Mouse (Mus musculus) intestine, embryonic 14.5 days (tissue): ENCODE results near the gene Vsig8. TPM values are rescaled to one million over a fixed set of nuclear protein-coding genes. Genes with fewer than 3 reads are reported as not detected.

Experiments used
- ATAC-seq: fragments of 200-750 bp; cut with Nextera tagmentation; replicated peaks from 2 replicates; pipeline ENCODE4 v1.8.0; 2017; ENCODE audit warnings: low read depth, moderate number of reproducible peaks, moderate TSS enrichment, moderate library complexity; ENCODE audit not compliant: low FRiP score, low TSS enrichment
- DNase-seq: peaks from one replicate; pipeline ENCODE4 v3.0.0-alpha.2; 2018; ENCODE audit warnings: low spot score
- H3K27ac ChIP-seq: fragments of 300-500 bp; sonication (generic); 2 replicates; pipeline ENCODE4 v1.5.1; 2014; ENCODE audit warnings: low read depth, mild to moderate bottlenecking, control low read depth
- H3K27me3 ChIP-seq: fragments of 300-500 bp; sonication (generic); replicated peaks from 2 replicates; pipeline ENCODE4 v1.6.1; 2014; ENCODE audit warnings: low read length, control low read depth; ENCODE audit not compliant: control insufficient read depth, insufficient read depth
- H3K36me3 ChIP-seq: fragments of 300-500 bp; sonication (generic); 2 replicates; pipeline ENCODE4 v1.6.1; 2014; ENCODE audit warnings: low read length, control low read depth; ENCODE audit not compliant: control insufficient read depth, insufficient read depth
- H3K4me1 ChIP-seq: fragments of 300-500 bp; sonication (generic); replicated peaks from 2 replicates; pipeline ENCODE4 v1.6.1; 2014; ENCODE audit warnings: low read length, control low read depth, mixed read lengths; ENCODE audit not compliant: control insufficient read depth, insufficient read depth
- H3K4me2 ChIP-seq: fragments of 300-500 bp; sonication (generic); 2 replicates; pipeline ENCODE4 v1.6.1; 2014; ENCODE audit warnings: low read length
- H3K4me3 ChIP-seq: fragments of 300-500 bp; sonication (generic); 2 replicates; pipeline ENCODE4 v1.5.1; 2014; ENCODE audit warnings: low read depth, low read length, control low read depth, mixed read lengths
- H3K9ac ChIP-seq: fragments of 300-500 bp; sonication (generic); 2 replicates; pipeline ENCODE4 v1.6.1; 2014; ENCODE audit warnings: mild to moderate bottlenecking, low read length
- H3K9me3 ChIP-seq: fragments of 300-500 bp; sonication (generic); 2 replicates; pipeline ENCODE4 v1.6.1; 2016; ENCODE audit warnings: low read length, control low read depth; ENCODE audit not compliant: control insufficient read depth
- WGBS: fragments of 180-500 bp; shearing (Covaris S2); extraction: QIAGEN DNeasy Blood & Tissue Kit; methylation state at CpG from one replicate; pipeline ENCODE4 v1.1.7; 2014; 5-methylcytosine and 5-hydroxymethylcytosine counted together
- polyA plus RNA-seq: library from polyadenylated mRNA; unstranded; fragments of >200 nt; fragmentation: Nextera tagmentation; extraction: Ambion mirVana; gene quantifications from 2 replicates; pipeline ENCODE4 v1.2.1, GENCODE M21; 2014

The Vsig8 gene
- polyA plus RNA-seq, 1 experiment from 2014 or later = 0.35 TPM

DNA sequence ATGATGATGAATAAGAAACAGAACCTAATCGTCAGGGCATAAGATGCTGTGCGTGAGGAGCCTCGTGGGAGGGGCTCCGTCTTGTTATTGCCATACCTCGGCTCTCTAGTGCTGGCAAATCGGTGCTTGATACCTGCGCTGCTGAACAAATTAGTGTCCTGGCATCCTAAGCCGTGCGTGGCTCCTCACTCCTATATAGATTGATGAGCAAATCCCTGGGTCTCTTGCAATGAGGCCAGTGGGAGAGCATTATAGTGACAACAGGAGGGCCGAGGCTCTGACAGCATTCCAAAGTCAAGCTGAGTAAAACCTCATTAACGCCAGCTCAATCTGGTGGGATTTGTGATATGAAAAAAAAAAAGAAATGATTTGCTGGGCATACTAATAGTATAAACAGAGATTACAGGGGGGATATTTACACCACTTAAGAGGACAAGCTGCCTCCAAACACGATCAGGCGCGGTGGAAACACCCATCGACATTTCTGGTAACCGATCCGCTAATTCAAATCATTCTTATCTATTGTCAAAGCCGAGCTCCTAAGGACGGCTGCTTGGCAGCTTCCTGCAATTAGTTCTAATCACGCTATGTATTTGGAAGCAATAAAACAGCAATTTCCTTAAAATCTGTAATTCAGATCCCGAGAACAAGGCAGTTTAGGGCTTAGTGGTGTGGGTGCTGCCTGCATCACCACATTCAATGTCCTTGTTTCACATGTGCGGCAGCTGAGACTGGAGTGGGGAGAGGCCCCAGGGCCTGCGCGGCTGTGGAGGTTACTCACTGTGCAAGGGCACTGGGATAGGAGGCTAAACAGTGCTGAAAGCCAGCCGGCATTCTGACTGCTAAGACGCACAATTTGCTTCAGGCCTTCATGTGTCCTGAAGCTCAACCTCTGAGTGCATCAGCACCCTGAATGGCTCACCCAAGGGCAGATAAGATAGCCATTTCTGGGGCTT, 30.2 kb downstream of the Vsig8 start:
- no peaks in the 10 kb centered on the region for H3K36me3 ChIP-seq
- DNase-seq (no peak), ATAC-seq (no peak)
- H3K4me2 ChIP-seq = no peak overlapping the region
- H3K27ac ChIP-seq = no peak overlapping the region
- no peaks in the 10 kb centered on the region for H3K9me3 ChIP-seq
- H3K4me3 ChIP-seq = no peak overlapping the region
- no peak overlapping the region for H3K9ac ChIP-seq
- WGBS = 38% methylated on average over 26 of the region's 26 CpGs
- no peaks in the 10 kb centered on the region for H3K27me3 ChIP-seq
- H3K4me1 ChIP-seq = no peaks in the 10 kb centered on the region

DNA sequence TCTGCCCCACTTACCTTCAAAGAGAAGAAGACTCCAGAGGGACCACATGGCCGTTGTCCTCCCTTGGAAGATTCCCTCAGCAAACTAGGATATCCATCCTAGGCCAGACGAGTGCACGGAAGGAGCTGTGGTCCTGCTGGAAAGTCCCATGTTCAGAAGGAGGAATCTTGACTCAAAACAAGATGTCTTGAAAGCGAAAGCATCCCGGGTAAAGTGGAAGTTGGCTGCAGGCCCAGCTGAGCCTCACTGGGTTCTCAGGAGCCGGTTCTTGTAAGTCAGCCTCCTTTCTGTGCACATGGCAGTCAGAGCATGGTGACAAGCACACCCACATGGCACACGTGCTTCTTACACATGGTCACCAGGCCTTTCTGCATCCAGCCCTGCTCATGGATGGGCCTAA, 34.6 kb downstream of the Vsig8 start, which contains the start of gene Slamf8:
Gene Slamf8, minus strand, starts transcription at position 184 of the 400 bp plus-strand sequence.
- 72% methylated on average over 7 of the region's 7 CpGs for WGBS
- H3K4me1 ChIP-seq = no peaks in the 10 kb centered on the region
- no peak within 1 kb of the TSS for H3K27ac ChIP-seq
- no peaks in the 10 kb centered on the region for H3K27me3 ChIP-seq
- no peak within 1 kb of the TSS for H3K9ac ChIP-seq
- ATAC-seq (no peak), DNase-seq (no peak)
- no peak within 1 kb of the TSS for H3K4me3 ChIP-seq
- H3K9me3 ChIP-seq = no peaks in the 10 kb centered on the region
- no peak within 1 kb of the TSS for H3K4me2 ChIP-seq
- H3K36me3 ChIP-seq = no peaks in the 10 kb centered on the region

DNA sequence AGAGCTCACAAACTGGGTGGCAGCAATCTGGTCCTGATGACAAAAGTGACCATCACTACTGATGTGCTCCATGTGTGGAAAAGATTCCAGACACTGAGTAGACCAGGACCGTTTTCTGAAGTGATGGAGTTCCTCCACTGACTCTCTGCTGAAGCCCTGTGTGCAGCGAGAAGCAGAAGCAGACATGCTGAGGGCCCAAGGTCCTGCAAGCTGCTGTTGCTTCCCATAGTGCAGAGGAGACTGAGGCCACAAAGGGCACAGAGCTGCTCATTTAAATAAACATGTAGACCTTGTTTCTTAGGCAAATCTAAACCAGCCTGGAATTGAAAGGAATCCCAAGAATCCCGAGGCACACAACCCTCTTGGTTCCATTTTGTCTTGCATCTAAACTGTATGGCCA, 37.6 kb downstream of the Vsig8 start:
- H3K36me3 ChIP-seq = no peaks in the 10 kb centered on the region
- H3K9me3 ChIP-seq = no peaks in the 10 kb centered on the region
- no peak overlapping the region for H3K4me3 ChIP-seq
- WGBS = 60% methylated on average over 3 of the region's 3 CpGs
- H3K27me3 ChIP-seq = no peaks in the 10 kb centered on the region
- no peak overlapping the region for H3K9ac ChIP-seq
- no peaks in the 10 kb centered on the region for H3K4me1 ChIP-seq
- no peak for DNase-seq
- ATAC-seq = no peak
- no peak overlapping the region for H3K4me2 ChIP-seq
- no peak overlapping the region for H3K27ac ChIP-seq

DNA sequence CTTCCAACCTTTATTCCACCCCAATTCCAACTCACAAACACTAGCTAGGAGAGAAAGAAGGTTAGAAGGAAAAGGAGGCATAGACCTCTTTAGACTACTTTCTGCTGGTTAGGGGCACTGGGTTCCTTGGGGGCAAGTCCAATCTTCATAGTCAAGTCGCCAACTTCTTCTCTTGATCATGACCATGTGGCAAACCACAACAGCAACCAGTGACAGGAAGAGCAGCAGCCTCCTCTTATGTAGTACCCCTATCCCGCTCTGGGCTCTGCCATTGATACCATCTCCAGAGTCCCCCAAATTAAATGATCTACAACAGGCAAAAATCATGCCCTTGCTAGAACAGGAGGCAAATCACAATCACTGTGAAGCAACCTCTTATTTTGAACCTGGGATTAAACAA, 38.2 kb downstream of the Vsig8 start:
- H3K36me3 ChIP-seq = no peaks in the 10 kb centered on the region
- no peak overlapping the region for H3K9ac ChIP-seq
- ATAC-seq = no peak
- no peaks in the 10 kb centered on the region for H3K9me3 ChIP-seq
- H3K4me3 ChIP-seq = no peak overlapping the region
- no peak for DNase-seq
- H3K4me2 ChIP-seq = no peak overlapping the region
- WGBS = 88% methylated on average over 2 of the region's 2 CpGs
- no peaks in the 10 kb centered on the region for H3K27me3 ChIP-seq
- H3K4me1 ChIP-seq = no peaks in the 10 kb centered on the region
- no peak overlapping the region for H3K27ac ChIP-seq

DNA sequence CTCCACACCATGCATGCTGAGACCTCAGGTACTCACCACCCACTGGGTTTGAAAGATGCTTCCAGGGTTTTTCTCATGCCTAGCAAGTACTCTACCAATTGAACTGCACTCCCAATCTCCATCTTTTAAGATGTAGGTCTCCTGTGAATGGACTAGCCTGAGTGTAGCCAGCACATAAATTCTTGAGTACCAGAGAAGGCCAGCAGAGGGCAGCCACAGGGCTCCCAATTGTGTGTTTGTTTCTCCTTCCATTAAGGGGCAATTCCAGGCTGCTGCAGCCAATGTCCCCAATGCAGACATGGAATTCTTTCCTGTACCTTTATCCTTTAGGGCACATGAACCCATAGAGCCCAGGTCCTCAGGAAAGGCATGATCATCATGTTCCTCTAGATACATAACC, 38.8 kb downstream of the Vsig8 start:
- no peaks in the 10 kb centered on the region for H3K4me1 ChIP-seq
- H3K4me2 ChIP-seq = no peak overlapping the region
- H3K9me3 ChIP-seq = no peaks in the 10 kb centered on the region
- H3K27ac ChIP-seq = no peak overlapping the region
- no peaks in the 10 kb centered on the region for H3K36me3 ChIP-seq
- peak; percentile 68 for DNase-seq
- ATAC-seq = no peak
- H3K27me3 ChIP-seq = no peaks in the 10 kb centered on the region
- no peak overlapping the region for H3K9ac ChIP-seq
- H3K4me3 ChIP-seq = no peak overlapping the region

DNA sequence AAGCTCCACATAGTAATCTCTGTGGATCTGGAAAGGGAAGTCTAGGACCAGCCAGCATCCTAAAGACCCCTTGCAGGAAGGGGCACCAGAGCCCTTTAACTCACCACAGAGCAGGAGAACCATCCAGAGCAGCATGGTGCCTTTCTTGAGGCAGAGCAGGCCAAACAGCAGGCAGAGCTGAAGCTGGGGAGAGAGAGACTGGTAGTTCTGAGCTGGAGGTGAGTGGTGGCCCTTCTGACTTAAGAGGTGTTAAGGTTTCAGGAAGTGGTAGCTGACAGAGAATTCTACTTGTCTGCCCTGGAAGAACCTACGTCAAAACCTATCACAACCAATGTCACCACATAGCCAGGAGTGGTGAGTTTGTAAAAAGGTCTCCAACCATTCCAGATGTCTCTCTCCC, 46.6 kb downstream of the Vsig8 start, which contains the start of gene Fcrl6:
Gene Fcrl6, minus strand, starts transcription at position 226 of the 400 bp plus-strand sequence.
- Histone ChIP-seq H3K4me3 (no peak within 1 kb of the TSS), H3K9me3 (no peaks in the 10 kb centered on the region), H3K27ac (no peak within 1 kb of the TSS), H3K9ac (no peak within 1 kb of the TSS), H3K27me3 (no peaks in the 10 kb centered on the region), H3K36me3 (no peaks in the 10 kb centered on the region), H3K4me1 (no peaks in the 10 kb centered on the region), H3K4me2 (no peak within 1 kb of the TSS)
- ATAC-seq = no peak
- no peak for DNase-seq
- 59% methylated on average over 1 of the region's 1 CpGs for WGBS

DNA sequence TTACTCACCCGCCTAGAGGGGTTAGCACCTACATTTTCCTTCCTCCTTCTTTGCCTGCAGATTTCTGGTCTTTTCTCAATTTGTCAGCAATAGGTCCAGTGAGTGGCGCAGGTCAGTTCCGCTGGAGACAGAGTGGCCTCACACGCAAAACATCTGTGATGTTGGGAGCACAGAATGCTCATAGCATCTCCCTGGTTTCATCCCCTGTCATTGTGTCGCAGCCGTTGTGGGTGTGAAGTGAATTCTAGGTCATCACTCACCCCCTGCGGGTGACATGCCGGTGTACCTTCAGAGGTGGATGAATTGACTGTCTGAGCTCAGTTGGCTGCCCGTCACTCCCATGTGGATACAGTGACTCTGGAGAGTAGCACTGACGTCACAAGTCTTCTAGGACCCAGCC, 55.6 kb downstream of the Vsig8 start:
- no peaks in the 10 kb centered on the region for H3K36me3 ChIP-seq
- H3K4me3 ChIP-seq = no peak overlapping the region
- H3K4me2 ChIP-seq = no peak overlapping the region
- 76% methylated on average over 10 of the region's 10 CpGs for WGBS
- ATAC-seq (no peak), DNase-seq (no peak)
- H3K9me3 ChIP-seq = no peaks in the 10 kb centered on the region
- no peak overlapping the region for H3K27ac ChIP-seq
- H3K4me1 ChIP-seq = no peaks in the 10 kb centered on the region
- no peaks in the 10 kb centered on the region for H3K27me3 ChIP-seq
- H3K9ac ChIP-seq = no peak overlapping the region

DNA sequence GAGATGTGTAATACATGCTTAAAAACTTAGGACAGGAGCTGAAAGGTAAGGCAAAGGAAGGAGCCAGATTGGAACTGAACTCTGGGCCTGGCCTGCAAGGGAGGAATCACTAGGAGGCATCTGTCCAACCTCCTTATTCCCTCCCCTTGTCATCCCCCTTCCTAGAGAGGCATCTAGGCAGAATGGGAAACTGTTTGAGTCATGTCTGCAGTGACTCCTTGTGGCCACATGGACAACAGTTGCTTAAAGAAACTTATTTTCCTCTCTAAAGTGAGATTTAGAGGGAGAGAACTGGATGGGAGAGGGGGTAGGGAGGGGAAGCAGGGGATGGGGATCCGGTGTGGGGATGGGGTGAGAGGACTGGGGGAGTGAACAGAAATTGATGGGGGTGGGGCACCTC, 57.0 kb downstream of the Vsig8 start:
- Histone ChIP-seq H3K27ac (no peak overlapping the region), H3K4me1 (0 out of 2 replicates have a peak, but pooled peaks cover 5% of the 10 kb centered on the region), H3K9me3 (no peaks in the 10 kb centered on the region), H3K9ac (no peak overlapping the region), H3K4me2 (no peak overlapping the region), H3K27me3 (no peaks in the 10 kb centered on the region), H3K4me3 (no peak overlapping the region), H3K36me3 (no peaks in the 10 kb centered on the region)
- WGBS = 67% methylated on average over 1 of the region's 1 CpGs
- ATAC-seq = no peak
- DNase-seq = no peak
